Mouse (Mus musculus) adipose tissue, adult 10 weeks (tissue): ENCODE measurements around the gene Vmn2r26. TPM values are rescaled to one million over a fixed set of nuclear protein-coding genes. Genes with fewer than 3 reads are reported as not detected.

ENCODE experiments used
- polyA plus RNA-seq: library from polyadenylated mRNA; stranded (reverse); fragments of 350-450 nt; fragmentation: Illumina TruSeq; extraction: RNeasy Lipid Tissue Mini Kit (QIAGEN cat#74804); gene quantifications from one replicate; pipeline ENCODE4 v1.2.3, GENCODE M21; 2014; ENCODE audit warnings: low read depth, low replicate concordance

Gene Vmn2r26
- polyA plus RNA-seq = not detected

GRCm38 (mm10) chr6:124024268-124024667 is at the start of gene Vmn2r26:
Vmn2r26 (plus strand) TSS chr6:124024568.

Other genes with a start within 250 kb of the Vmn2r26 start
- not detected for gene Vmn2r24, start 245.7 kb upstream of the Vmn2r26 start, polyA plus RNA-seq
- not detected for gene Vmn2r25, start 171.1 kb upstream of the Vmn2r26 start, polyA plus RNA-seq
- not detected for gene Vmn2r27, start 207.3 kb downstream of the Vmn2r26 start, polyA plus RNA-seq